Mouse (Mus musculus) heart, embryonic 14.5 days (tissue): ENCODE data around the gene Akt2. TPM values are rescaled to one million over a fixed set of nuclear protein-coding genes. Genes with fewer than 3 reads are reported as not detected.

Experiments
- ATAC-seq: fragments of 200-750 bp; cut with Nextera tagmentation; 2 replicates; pipeline ENCODE4 v1.8.0; 2017; ENCODE audit warnings: low read depth, moderate TSS enrichment; ENCODE audit not compliant: insufficient number of reproducible peaks, insufficient read depth, low FRiP score
- H3K27ac ChIP-seq, 2 experiments: fragments of 200-500 bp in 1 of 2; fragments of 300-500 bp in 1 of 2; sonication (generic) in 1 of 2; replicated peaks in 1 of 2; 2 replicates each; pipeline ENCODE4 v1.5.1; 2012 to 2014; ENCODE audit warnings: low read depth in 2 of 2, low read length in 2 of 2, control low read depth in 1 of 2, mild to moderate bottlenecking in 1 of 2, mixed read lengths in 1 of 2; ENCODE audit not compliant: control insufficient read depth in 1 of 2, insufficient read depth in 1 of 2
- H3K27me3 ChIP-seq: fragments of 300-500 bp; sonication (generic); 2 replicates; pipeline ENCODE4 v1.6.1; 2014; ENCODE audit warnings: mild to moderate bottlenecking, low read length, control low read depth; ENCODE audit not compliant: control insufficient read depth, insufficient read depth
- H3K36me3 ChIP-seq: fragments of 300-500 bp; sonication (generic); 2 replicates; pipeline ENCODE4 v1.6.1; 2014; ENCODE audit warnings: mild to moderate bottlenecking, control low read depth, low read length, mixed read lengths; ENCODE audit not compliant: control insufficient read depth, insufficient read depth
- H3K4me1 ChIP-seq, 2 experiments: fragments of 200-500 bp in 1 of 2; fragments of 300-500 bp in 1 of 2; sonication (generic) in 1 of 2; 2 replicates each; pipeline ENCODE4 v1.6.1; 2012 to 2014; ENCODE audit warnings: low read length in 2 of 2, control low read depth in 1 of 2, mixed read lengths in 1 of 2; ENCODE audit not compliant: control insufficient read depth in 2 of 2, insufficient read depth in 2 of 2
- H3K4me2 ChIP-seq: fragments of 300-500 bp; sonication (generic); 2 replicates; pipeline ENCODE4 v1.6.1; 2014; ENCODE audit warnings: mild to moderate bottlenecking, low read length
- H3K4me3 ChIP-seq, 2 experiments: fragments of 200-500 bp in 1 of 2; fragments of 300-500 bp in 1 of 2; sonication (generic) in 1 of 2; 2 replicates each; pipeline ENCODE4 v1.5.1; 2012 to 2014; ENCODE audit warnings: low read length in 2 of 2, mild to moderate bottlenecking in 2 of 2, control low read depth in 1 of 2, low read depth in 1 of 2, moderate library complexity in 1 of 2; ENCODE audit not compliant: control insufficient read depth in 1 of 2, insufficient read depth in 1 of 2
- H3K9ac ChIP-seq: fragments of 300-500 bp; sonication (generic); 2 replicates; pipeline ENCODE4 v1.6.1; 2014; ENCODE audit warnings: mild to moderate bottlenecking, low read length
- H3K9me3 ChIP-seq: fragments of 300-500 bp; sonication (generic); 2 replicates; pipeline ENCODE4 v1.6.1; 2016; ENCODE audit warnings: low read length, control low read depth; ENCODE audit not compliant: control insufficient read depth
- WGBS: fragments of 180-500 bp; shearing (Covaris S2); extraction: QIAGEN DNeasy Blood & Tissue Kit; methylation state at CpG from one replicate; pipeline ENCODE4 v1.1.7; 2014; 5-methylcytosine and 5-hydroxymethylcytosine counted together
- polyA plus RNA-seq: library from polyadenylated mRNA; unstranded; fragments of >200 nt; fragmentation: Nextera tagmentation; extraction: Ambion mirVana; gene quantifications from 2 replicates; pipeline ENCODE4 v1.2.1, GENCODE M21; 2014

The Akt2 gene
- polyA plus RNA-seq, 1 experiment from 2014 or later, result 76.0 TPM

- Histone ChIP-seq H3K27me3 (no peaks in the 10 kb centered on the region), H3K9ac (peak overlapping the region; percentile 82), H3K27ac (no peak overlapping the region), H3K4me2 (peak overlapping the region; percentile 84), H3K4me1 (peaks cover 4 to 15% of the 10 kb centered on the region in 2 experiments; a peak in 3 of 4 replicates), H3K9me3 (no peaks in the 10 kb centered on the region), H3K4me3 (peak overlapping the region in 1 of 2 experiments; percentile 70; a peak in 1 of 4 replicates), H3K36me3 (peaks cover 13% of the 10 kb centered on the region)
- WGBS, result 52% methylated on average over 5 of the region's 5 CpGs
- ATAC-seq, result no peak
These were observed 39.3 kb upstream of the Akt2 start for GRCm38 (mm10) chr7:27552070-27552469.

- Histone ChIP-seq H3K9ac (peak within 1 kb of the TSS; percentile 82), H3K27me3 (no peaks in the 10 kb centered on the region), H3K4me3 (peak within 1 kb of the TSS; percentile 65 to 70), H3K36me3 (peaks cover 13% of the 10 kb centered on the region), H3K9me3 (no peaks in the 10 kb centered on the region), H3K4me1 (peaks cover 4 to 15% of the 10 kb centered on the region in 2 experiments; a peak in 3 of 4 replicates), H3K27ac (0 out of 4 replicates have a peak within 1 kb of the TSS, but pooled peaks of 1 of the 2 experiments have one; percentile 6), H3K4me2 (peak within 1 kb of the TSS; percentile 84)
- WGBS, result under 1% methylated on average over 41 of the region's 41 CpGs
- peak; percentile 99 for ATAC-seq
These were observed 38.3 kb upstream of the Akt2 start, which contains the start of the genes Pld3 and 2310022A10Rik for GRCm38 (mm10) chr7:27552931-27553513. Pld3 (minus strand) TSS chr7:27553218. 2310022A10Rik (plus strand) TSS chr7:27553233.

GRCm38 (mm10) chr7:27560291-27560887, 31.0 kb upstream of the Akt2 start:
- Histone ChIP-seq H3K36me3 (peaks cover 72% of the 10 kb centered on the region), H3K27ac (peak overlapping the region; percentile 91 to 96), H3K27me3 (no peaks in the 10 kb centered on the region), H3K4me1 (peaks cover 14 to 18% of the 10 kb centered on the region in 2 experiments), H3K4me3 (peak overlapping the region; percentile 10 to 39), H3K9me3 (no peaks in the 10 kb centered on the region), H3K4me2 (peak overlapping the region; percentile 53), H3K9ac (peak overlapping the region; percentile 34)
- WGBS, result 33% methylated on average over 8 of the region's 8 CpGs
- ATAC-seq, result peak; percentile 76

DNA sequence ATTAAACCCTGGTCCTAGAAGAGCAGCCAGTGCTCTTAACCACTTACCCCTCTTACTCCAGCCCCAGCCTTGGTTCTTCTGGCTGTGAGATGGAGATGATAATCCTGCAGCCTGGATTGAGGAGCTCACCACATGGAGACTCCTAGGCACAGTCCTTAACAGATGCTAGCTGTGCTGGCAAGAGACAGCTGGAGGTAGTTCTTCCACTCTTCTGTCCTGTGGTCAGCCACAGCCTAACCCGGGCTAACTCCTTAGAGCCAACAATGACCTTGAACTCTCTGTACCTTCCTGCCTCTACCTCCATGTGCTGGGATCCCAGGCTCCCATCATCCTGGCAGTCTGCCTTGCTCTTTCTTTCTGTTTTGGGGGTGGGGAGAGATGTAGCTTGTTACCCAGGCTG, 30.4 kb upstream of the Akt2 start:
- Histone ChIP-seq H3K9me3 (no peaks in the 10 kb centered on the region), H3K4me1 (peaks cover 14 to 18% of the 10 kb centered on the region in 2 experiments), H3K27ac (peak overlapping the region; percentile 91 to 96), H3K4me3 (peak overlapping the region; percentile 8 to 10), H3K4me2 (peak overlapping the region; percentile 53), H3K36me3 (peaks cover 71% of the 10 kb centered on the region), H3K9ac (peak overlapping the region; percentile 27; the same call in 1 of the 2 replicates), H3K27me3 (no peaks in the 10 kb centered on the region)
- 75% methylated on average over 1 of the region's 1 CpGs for WGBS
- ATAC-seq, result peak; percentile 8; the same call in 1 of the 2 replicates

DNA sequence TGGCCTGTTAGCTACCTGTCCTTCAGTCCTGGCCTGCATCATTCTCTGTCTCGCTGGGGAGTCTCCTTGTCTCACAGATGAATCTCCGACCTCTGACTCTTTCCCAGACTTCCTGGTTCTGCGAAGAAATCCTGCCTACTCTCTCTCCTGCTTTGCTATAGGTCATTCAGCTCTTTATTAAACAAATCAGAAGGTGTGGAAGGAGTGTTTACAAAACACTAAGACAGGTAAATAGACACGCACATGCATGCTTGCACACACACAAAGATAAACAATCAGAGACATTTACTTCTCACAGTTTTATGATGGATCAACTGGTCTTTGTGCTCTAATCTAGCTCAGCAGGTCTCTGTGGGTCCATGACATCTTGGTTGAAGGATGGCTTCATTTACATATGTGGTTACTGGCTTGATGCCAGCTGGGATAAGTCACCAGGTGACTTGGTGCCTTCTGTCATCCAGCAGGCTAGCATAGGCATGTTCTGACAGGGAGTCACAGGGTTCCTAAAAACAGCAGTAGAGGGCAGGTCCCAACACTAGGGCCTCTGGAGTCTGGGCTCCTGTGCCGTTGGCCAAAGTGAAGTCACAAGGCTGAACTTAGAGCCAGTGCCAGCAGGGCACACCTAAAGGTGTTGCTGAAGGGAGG, 21.6 kb upstream of the Akt2 start:
- H3K9me3 ChIP-seq, result no peaks in the 10 kb centered on the region
- H3K36me3 ChIP-seq, result peaks cover 75% of the 10 kb centered on the region

GRCm38 (mm10) chr7:27572133-27572532, 19.2 kb upstream of the Akt2 start:
- Histone ChIP-seq H3K4me3 (no peak overlapping the region), H3K27me3 (no peaks in the 10 kb centered on the region), H3K27ac (no peak overlapping the region), H3K36me3 (peaks cover 81% of the 10 kb centered on the region), H3K9me3 (no peaks in the 10 kb centered on the region), H3K9ac (no peak overlapping the region), H3K4me1 (no peaks in the 10 kb centered on the region), H3K4me2 (no peak overlapping the region)
- no peak for ATAC-seq
- WGBS, result 91% methylated on average over 4 of the region's 4 CpGs

More for the DNA sequence above, 21.6 kb upstream of the Akt2 start:
- Histone ChIP-seq H3K27me3 (no peaks in the 10 kb centered on the region), H3K4me1 (no peaks in the 10 kb centered on the region), H3K27ac (no peak overlapping the region), H3K4me3 (no peak overlapping the region), H3K9ac (no peak overlapping the region), H3K4me2 (no peak overlapping the region)
- 79% methylated on average over 5 of the region's 5 CpGs for WGBS
- ATAC-seq, result no peak

- Histone ChIP-seq H3K9me3 (no peaks in the 10 kb centered on the region), H3K9ac (no peak overlapping the region), H3K36me3 (peaks cover 81% of the 10 kb centered on the region), H3K4me3 (no peak overlapping the region), H3K4me2 (no peak overlapping the region), H3K4me1 (no peaks in the 10 kb centered on the region), H3K27ac (no peak overlapping the region), H3K27me3 (no peaks in the 10 kb centered on the region)
- no peak for ATAC-seq
- 91% methylated on average over 14 of the region's 14 CpGs for WGBS
These were observed 17.1 kb upstream of the Akt2 start for GRCm38 (mm10) chr7:27574124-27574880.
